Mouse (Mus musculus): Measurements from ENCODE around the gene Gm49486.

Gm49486 gene

GRCm38 (mm10) chr15:79235268-79235667 is 6.1 kb downstream of the Gm49486 start:
- no peak for DNase-seq

DNA sequence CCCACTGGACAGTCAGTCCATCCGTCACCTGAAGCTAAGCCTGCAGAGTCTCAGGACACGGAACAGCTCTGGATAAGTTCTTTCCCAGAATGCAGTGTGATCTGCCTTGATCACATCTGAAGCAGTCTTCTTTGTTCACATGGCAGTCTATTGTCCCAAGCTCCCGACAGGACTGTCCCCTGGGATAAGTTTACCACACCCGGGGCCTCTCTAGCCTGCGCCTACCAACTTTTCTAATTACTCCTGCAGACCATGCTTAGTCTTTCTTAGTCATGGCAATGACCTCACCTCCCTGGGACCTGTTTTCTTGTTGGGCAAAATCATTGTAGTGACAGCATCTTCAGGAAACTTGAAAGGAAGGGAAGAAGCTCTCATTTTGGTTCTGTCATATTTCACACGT is 8.8 kb downstream of the Gm49486 start:
- DNase-seq, result no peak

DNA sequence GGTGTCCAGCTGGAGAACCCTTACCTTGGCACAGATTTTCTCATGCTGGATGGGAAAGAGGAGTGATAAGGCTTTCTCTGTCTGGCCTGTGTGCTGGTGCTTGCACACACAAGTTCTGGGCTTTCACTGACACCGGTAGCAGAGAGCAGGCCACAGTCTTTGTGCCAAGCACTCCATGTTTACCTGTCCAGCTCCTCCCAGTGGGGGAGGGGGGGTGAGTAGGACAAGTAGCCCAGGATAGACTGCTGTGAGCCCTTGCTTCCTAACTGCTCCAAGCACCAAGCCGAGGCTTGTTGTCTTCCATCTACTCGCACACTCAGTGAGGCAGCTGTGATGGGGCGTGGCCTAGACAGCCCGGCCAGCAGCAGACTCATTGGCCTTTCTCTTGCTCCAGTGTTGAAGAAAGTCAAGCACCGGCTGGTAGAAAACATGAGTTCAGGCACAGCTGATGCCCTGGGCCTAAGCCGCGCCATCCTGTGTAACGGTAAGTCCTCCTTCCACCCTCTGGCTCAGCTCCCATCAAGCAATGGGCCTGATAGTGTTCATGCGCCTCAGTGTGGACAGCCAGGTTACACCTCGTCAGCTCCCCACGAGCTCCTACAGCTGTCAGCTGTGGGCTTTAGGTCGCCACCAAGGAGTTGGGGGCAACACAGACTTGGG is 13.5 kb downstream of the Gm49486 start:
- DNase-seq, result no peak

DNA sequence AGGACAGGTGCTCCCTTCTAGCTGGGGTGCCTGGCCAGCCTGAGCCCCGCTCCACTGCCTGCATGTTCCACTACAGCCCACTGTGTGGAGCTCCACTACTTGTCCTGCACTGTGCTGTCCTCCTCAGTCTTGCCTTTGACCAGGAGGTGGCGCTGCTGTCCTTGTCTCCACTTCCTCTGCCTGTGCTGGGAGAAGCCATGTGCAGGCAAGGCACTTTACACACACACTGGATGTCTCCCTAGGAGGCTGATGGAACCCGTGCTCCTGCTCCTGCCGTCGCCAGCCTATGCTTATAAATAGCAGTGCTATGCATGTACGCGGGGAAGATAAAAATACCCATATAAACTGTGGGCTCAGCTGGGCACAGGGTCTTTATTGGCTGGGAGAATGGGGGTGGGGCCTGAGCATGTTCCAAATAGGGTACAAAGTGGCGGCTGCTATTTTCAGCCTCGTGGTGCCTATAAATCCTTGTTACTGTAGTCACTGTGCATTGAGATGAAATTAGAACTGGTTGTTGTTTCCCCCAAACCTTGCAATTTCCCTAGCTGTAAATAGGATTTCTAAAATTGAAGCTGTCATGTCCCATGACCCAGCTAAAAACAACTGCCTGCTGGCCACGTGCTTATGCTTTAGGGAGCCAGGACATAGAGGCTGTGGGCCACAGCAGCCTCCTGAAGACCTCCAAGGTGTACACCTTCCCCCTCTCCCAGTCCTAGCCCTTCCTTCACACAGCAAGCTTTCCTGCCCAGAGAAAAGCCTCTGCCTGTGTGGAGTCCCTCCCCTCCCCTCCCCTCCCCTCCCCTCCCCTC is 14.2 kb downstream of the Gm49486 start:
- DNase-seq, result peak; percentile 97

DNA sequence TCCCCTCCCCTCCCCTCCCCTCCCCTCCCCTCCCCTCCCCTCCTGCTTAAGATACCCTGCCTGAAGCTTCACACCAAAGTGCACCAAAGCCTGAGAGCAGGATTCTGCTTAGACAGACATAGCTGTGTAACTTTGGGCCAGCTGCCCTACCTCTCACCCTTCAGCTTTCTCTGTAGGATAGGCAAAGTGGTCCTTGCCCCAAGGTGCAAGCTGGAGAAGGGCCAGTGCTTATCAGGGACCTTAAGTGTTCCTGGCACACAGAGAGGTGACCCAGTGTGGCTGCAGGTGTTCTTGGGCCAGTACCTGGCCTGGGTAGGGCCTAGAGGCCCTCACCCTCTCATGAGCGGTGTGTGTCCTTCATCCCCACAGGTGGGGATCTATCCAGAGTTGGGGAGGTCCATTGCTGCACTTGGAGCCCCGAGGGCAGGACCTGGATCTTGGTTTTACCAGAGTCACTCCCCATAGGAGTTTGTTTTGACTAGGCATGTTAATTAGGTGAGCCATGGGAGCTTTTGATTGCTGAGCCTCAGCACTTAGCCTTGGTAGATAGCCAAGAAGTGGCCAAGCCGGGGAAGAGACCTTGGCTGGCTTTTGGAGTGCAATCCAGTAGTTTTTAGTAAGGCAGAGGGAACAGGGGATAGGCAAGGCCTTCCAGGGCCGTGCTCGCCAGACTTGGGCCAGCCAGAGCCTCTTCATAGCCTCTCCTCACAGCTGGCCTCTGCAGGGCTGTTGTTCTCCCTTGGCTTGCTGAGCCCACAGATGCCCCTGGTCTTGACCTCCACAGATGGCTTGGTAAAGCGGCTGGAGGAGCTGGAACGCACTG is 15.1 kb downstream of the Gm49486 start:
- DNase-seq, result no peak

DNA sequence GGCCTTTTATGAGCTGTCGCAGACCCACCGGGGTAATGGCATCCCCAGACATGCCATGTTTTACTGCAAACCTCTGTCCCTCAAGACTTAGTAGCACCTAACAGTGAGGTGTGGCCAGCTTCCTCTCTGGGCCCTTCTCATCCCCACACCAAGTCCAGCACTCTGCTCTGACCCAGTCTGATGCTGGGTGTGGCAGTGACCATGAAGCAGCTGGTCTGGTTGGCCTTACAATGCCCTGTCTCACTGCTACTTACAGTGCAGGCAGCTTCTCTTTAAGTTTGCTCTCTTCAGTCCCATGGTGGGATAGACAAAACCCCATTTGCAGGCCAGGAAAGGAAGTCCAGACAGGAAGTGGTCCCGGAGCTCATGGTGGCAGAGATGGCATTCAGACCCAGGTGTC is 16.1 kb downstream of the Gm49486 start:
- DNase-seq, result no peak

- DNase-seq, result no peak
Measured at GRCm38 (mm10) chr15:79250236-79250635, 21.0 kb downstream of the Gm49486 start.

GRCm38 (mm10) chr15:79251168-79251567 is 22.0 kb downstream of the Gm49486 start:
- DNase-seq, result no peak

- peak; percentile 50 for DNase-seq
Measured at GRCm38 (mm10) chr15:79251781-79252491, 22.7 kb downstream of the Gm49486 start.

GRCm38 (mm10) chr15:79252580-79252979 is 23.4 kb downstream of the Gm49486 start:
- DNase-seq, result no peak

- peak; percentile 31 for DNase-seq
Measured at GRCm38 (mm10) chr15:79254661-79255060, 25.5 kb downstream of the Gm49486 start, which contains the start of gene Slc16a8. TSS of gene Slc16a8 (minus strand) at chr15:79254761.

DNA sequence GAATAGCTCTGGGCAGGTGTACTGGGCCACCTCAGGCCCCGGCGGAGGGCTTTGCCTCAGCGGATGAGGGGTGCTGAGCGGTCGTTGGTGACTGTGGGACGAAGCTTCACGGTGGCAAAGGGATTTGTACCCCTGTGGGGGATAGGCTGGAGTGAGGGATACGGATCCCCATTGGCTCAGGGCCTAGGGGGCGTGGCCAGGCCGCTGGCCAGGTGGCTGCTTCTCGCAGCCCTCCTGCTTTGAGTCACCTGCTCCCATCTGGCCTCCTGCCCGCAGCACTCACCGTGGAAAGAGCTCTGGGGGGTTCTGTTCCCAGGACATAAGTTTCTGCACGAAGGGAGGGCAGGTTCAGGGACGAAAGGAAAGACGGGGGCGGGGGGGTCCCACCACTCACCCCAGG is 29.3 kb downstream of the Gm49486 start:
- DNase-seq, result no peak

DNA sequence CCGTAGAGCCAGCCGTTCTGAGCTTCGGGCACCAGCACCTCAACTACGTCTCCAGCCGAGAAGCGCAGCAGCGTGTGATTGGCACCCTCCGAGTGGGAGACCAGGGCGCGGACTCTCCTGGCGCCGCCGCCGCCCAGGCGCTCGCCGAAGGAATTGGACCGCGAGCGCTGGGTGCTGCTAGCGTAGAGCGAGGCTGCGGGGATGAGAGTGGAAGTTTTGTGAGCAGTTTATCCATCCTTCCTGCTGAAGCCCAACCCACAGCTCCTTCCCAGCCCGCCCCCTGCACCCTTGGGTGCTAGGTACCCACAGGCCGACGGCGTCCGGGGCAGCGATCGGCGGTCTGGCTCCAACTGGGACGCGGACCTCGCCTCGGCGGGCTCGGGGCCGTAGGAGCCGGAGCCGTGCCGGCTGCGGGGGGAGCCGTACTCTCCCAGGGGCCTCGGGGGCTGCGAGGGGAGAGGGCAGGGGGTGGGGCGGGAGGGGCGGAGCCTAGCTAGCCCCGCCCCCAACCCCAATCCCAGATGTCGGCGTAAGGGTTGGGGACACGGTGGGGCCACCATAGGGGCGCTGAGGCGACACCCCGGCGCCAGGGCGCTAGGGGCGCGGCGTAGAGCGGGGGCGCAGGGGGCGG is 32.0 kb downstream of the Gm49486 start:
- peak; percentile 76 for DNase-seq

GRCm38 (mm10) chr15:79261757-79262156 is 32.6 kb downstream of the Gm49486 start:
- no peak for DNase-seq

- DNase-seq, result peak; percentile 76
Measured at GRCm38 (mm10) chr15:79262375-79262774, 33.2 kb downstream of the Gm49486 start.

GRCm38 (mm10) chr15:79262786-79263309 is 33.7 kb downstream of the Gm49486 start:
- DNase-seq, result no peak

GRCm38 (mm10) chr15:79263726-79264125 is 34.5 kb downstream of the Gm49486 start:
- no peak for DNase-seq

GRCm38 (mm10) chr15:79265384-79265783 is 36.2 kb downstream of the Gm49486 start:
- no peak for DNase-seq

GRCm38 (mm10) chr15:79268521-79268920 is 39.3 kb downstream of the Gm49486 start:
- no peak for DNase-seq

DNA sequence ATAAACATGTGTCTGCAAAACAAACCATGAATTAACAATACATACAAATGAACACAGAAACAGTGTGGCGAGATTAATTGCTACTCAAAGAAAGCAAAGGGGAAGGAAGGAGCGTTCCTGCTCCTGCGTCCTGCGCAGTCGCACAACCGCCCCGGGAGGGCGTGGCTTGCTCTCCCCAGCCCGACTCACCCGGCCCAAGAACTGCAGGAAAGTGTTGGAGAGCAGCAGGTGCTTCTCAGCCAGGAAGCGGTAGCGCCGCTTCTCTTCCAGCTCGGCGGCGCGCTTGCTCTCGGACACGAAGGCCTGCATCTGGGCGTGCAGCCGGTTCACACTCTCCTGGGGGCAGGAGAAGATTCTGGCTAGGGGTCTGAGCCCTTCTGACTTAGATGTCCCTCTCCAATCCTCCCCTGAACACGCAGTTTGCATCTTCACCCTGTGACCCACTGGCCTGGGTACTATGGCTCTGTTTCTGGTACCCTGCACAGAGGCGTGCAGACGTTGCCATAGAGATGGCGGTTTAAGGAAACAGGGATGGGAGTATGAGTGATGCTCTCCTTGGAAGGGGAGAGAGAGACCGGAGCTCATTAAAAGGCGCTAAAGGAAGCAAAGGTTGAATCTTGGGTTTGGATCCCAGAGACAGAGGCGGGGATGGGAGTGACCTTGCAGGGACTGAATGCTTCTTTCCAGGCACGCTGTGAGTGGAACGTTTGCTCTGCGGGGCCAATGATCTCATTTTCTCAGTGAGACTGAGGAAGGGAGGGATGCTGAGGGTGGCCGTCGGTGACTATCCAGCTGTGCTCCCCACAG is 41.3 kb downstream of the Gm49486 start:
- DNase-seq, result peak; percentile 84

- DNase-seq, result peak; percentile 83
Measured at GRCm38 (mm10) chr15:79271124-79271746, 42.0 kb downstream of the Gm49486 start.
